Mouse (Mus musculus) liver, adult 2 months (tissue): ENCODE data around the gene Adam10.

ENCODE experiments used
- CTCF ChIP-seq: fragments of 200-500 bp; IDR thresholded peaks from 2 replicates; pipeline ENCODE4 v1.5.1; 2011; ENCODE audit warnings: low read depth, low read length, control low read depth
- POLR2A ChIP-seq: fragments of 200-500 bp; IDR thresholded peaks from 2 replicates; pipeline ENCODE4 v1.6.1; 2011; ENCODE audit warnings: low read length, control low read depth; ENCODE audit not compliant: insufficient read depth; ENCODE audit errors: extremely low read depth

DNA sequence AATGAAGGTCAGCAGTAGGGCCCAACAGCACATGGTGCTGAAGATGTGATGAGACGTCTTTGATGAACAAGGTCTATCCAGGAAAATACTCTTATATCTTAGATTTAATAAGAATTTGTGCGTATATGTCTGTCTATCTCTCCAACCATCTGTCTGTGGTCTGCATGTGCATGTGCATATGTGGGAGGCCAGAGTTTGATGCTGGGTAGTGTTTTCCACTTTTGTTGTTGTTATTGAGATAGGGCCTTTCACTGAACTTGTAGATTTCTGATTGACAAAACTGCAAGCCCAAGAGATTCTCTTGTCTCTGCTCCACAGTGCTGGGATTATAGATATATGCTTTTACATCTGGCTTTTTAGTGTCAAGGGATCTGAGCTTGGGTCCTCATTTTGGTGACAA is 96.7 kb downstream of the Adam10 start:
- TF ChIP-seq CTCF = no peak
- no peak for TF ChIP-seq POLR2A
